Mouse (Mus musculus) right cerebral cortex, adult 2 months (tissue): ENCODE results near the gene Gpx7.
"Not testable (repeated sequence)": the region's sequence is repeated elsewhere in the genome, so short reads cannot be mapped to it uniquely, and the experiment has no call there.

Experiments
- DNase-seq, 2 experiments: peaks; one replicate each; pipeline ENCODE4 v3.0.0; 2021 to 2022; ENCODE audit warnings: low spot score in 2 of 2

The Gpx7 gene

GRCm38 (mm10) chr4:108391124-108391523, 15.6 kb downstream of the Gpx7 start:
- DNase-seq, result no peak

GRCm38 (mm10) chr4:108388741-108389140, 18.0 kb downstream of the Gpx7 start:
- no peak for DNase-seq

- DNase-seq, result peak; percentile 17 to 32
Observed at GRCm38 (mm10) chr4:108387681-108388253, 19.0 kb downstream of the Gpx7 start.

GRCm38 (mm10) chr4:108387106-108387505, 19.7 kb downstream of the Gpx7 start:
- no peak for DNase-seq

GRCm38 (mm10) chr4:108386087-108386486, 20.7 kb downstream of the Gpx7 start:
- DNase-seq, result no peak

- no peak for DNase-seq
Observed at GRCm38 (mm10) chr4:108383183-108383714, 23.5 kb downstream of the Gpx7 start, which contains the start of gene Shisal2a. Gene Shisal2a (minus strand): TSS chr4:108383349.

GRCm38 (mm10) chr4:108380146-108380545, 26.6 kb downstream of the Gpx7 start:
- no peak for DNase-seq

- DNase-seq, result no peak
Observed at GRCm38 (mm10) chr4:108379476-108379875, 27.3 kb downstream of the Gpx7 start.

- DNase-seq, result no peak
Observed at GRCm38 (mm10) chr4:108372166-108372565, 34.6 kb downstream of the Gpx7 start.

- DNase-seq, result no peak
Observed at GRCm38 (mm10) chr4:108371421-108371820, 35.3 kb downstream of the Gpx7 start.

GRCm38 (mm10) chr4:108370409-108370808, 36.4 kb downstream of the Gpx7 start:
- DNase-seq, result no peak

GRCm38 (mm10) chr4:108369254-108369653, 37.5 kb downstream of the Gpx7 start:
- no peak for DNase-seq

GRCm38 (mm10) chr4:108364111-108364476, 42.7 kb downstream of the Gpx7 start:
- no peak for DNase-seq

- no peak for DNase-seq
Observed at GRCm38 (mm10) chr4:108363355-108364110, 43.2 kb downstream of the Gpx7 start.

- DNase-seq, result no peak
Observed at GRCm38 (mm10) chr4:108362321-108363261, 44.2 kb downstream of the Gpx7 start.

GRCm38 (mm10) chr4:108360136-108361055, 46.4 kb downstream of the Gpx7 start:
- DNase-seq, result peak; percentile 48 to 54

GRCm38 (mm10) chr4:108358498-108358897, 48.3 kb downstream of the Gpx7 start:
- no peak for DNase-seq

GRCm38 (mm10) chr4:108357458-108357857, 49.3 kb downstream of the Gpx7 start:
- DNase-seq, result no peak

- not testable (repeated sequence) for DNase-seq
Observed at GRCm38 (mm10) chr4:108353591-108353990, 53.2 kb downstream of the Gpx7 start.

GRCm38 (mm10) chr4:108350819-108351218, 55.9 kb downstream of the Gpx7 start:
- no peak for DNase-seq
